Mouse (Mus musculus) heart, embryonic 16.5 days (tissue): Measurements from ENCODE around the gene Zc3h4. TPM values are rescaled to one million over a fixed set of nuclear protein-coding genes. Genes with fewer than 3 reads are reported as not detected.

Experiments
- ATAC-seq: fragments of 200-750 bp; cut with Nextera tagmentation; replicated peaks from 2 replicates; pipeline ENCODE4 v1.8.0; 2017; ENCODE audit warnings: moderate number of reproducible peaks; ENCODE audit not compliant: insufficient read depth, low FRiP score; ENCODE audit errors: extremely low read depth
- H3K27ac ChIP-seq: fragments of 300-500 bp; sonication (generic); 2 replicates; pipeline ENCODE4 v1.5.1; 2014; ENCODE audit warnings: mild to moderate bottlenecking, low read length, control low read depth, moderate library complexity
- H3K27me3 ChIP-seq: fragments of 300-500 bp; sonication (generic); 2 replicates; pipeline ENCODE4 v1.6.1; 2014; ENCODE audit warnings: low read length, mixed read lengths; ENCODE audit not compliant: control insufficient read depth, insufficient read depth
- H3K36me3 ChIP-seq: fragments of 300-500 bp; sonication (generic); 2 replicates; pipeline ENCODE4 v1.6.1; 2014; ENCODE audit not compliant: control insufficient read depth, insufficient read depth
- H3K4me1 ChIP-seq: fragments of 300-500 bp; sonication (generic); 2 replicates; pipeline ENCODE4 v1.6.1; 2014; ENCODE audit warnings: low read length, mixed read lengths; ENCODE audit not compliant: control insufficient read depth, insufficient read depth
- H3K4me2 ChIP-seq: fragments of 300-500 bp; sonication (generic); 2 replicates; pipeline ENCODE4 v1.6.1; 2014; ENCODE audit warnings: low read depth, mild to moderate bottlenecking, control low read depth, low read length
- H3K4me3 ChIP-seq: fragments of 300-500 bp; sonication (generic); 2 replicates; pipeline ENCODE4 v1.5.1; 2014; ENCODE audit warnings: mild to moderate bottlenecking, control low read depth, low read length
- H3K9ac ChIP-seq: fragments of 300-500 bp; sonication (generic); 2 replicates; pipeline ENCODE4 v1.6.1; 2014; ENCODE audit warnings: low read length, control low read depth
- H3K9me3 ChIP-seq: fragments of 300-500 bp; sonication (generic); replicated peaks from 2 replicates; pipeline ENCODE4 v1.6.1; 2016; ENCODE audit warnings: low read length; ENCODE audit not compliant: control insufficient read depth
- WGBS: fragments of 180-500 bp; shearing (Covaris S2); extraction: QIAGEN DNeasy Blood & Tissue Kit; methylation state at CpG from one replicate; pipeline ENCODE4 v1.1.7; 2014; 5-methylcytosine and 5-hydroxymethylcytosine counted together
- polyA plus RNA-seq: library from polyadenylated mRNA; unstranded; fragments of >200 nt; fragmentation: Nextera tagmentation; extraction: Ambion mirVana; gene quantifications from 2 replicates; pipeline ENCODE4 v1.2.1, GENCODE M21; 2015

The Zc3h4 gene
- 8.5 and 9.0 TPM in 2 replicates for polyA plus RNA-seq

DNA sequence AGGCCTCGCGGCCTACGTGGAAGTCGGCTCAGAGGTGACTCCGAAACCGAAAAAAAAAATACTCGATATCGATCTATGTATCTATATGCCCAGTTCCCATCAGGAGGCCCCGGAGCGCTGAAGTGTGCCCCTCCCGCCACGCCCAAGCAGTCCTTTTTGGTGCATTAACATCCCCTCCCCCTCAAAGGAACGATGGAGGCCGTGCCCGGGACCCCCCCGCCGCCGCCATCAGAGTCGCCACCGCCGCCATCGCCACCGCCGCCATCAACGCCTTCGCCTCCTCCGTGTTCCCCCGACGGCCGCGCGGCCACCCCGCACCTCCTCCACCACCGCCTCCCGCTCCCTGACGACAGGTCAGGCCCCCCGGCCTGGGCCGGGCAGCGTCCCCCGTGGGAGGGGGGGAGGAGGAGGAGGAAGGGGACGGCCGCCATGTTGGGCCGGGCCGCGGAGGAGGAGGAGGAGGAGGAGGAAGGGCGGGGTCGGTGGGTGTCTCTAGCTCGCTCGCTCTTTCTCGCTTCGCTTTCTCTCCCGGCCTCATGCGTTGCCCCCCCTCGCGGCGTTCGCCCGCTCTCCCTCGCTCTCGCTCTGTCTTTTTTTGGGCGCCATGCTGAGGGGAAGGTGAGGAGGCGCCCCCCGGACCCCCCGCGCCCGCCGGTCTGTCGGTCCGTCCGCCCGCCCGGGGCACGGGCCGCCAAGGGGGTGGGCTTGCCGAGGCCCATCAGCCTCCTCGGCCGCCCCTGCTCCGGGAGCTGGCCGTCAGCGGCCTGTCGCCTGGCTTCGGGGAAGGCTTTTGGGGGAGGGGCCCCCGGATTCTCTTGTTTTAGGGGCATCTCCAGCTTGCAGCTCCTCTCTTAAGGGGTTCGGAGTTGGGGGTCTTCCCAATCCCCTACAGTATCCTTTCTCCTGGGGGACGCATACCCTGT lies at the start of gene Zc3h4:
TSS of gene Zc3h4 (plus strand) at position 222 of the 923 bp plus-strand sequence.
- peaks cover 31% of the 10 kb centered on the region for H3K4me1 ChIP-seq
- no peaks in the 10 kb centered on the region for H3K36me3 ChIP-seq
- H3K9ac ChIP-seq, result peak within 1 kb of the TSS; percentile 100
- no peaks in the 10 kb centered on the region for H3K9me3 ChIP-seq
- peak within 1 kb of the TSS; percentile 93 for H3K4me3 ChIP-seq
- peak; percentile 42 for ATAC-seq
- peak within 1 kb of the TSS; percentile 81 for H3K4me2 ChIP-seq
- WGBS, result 1% methylated on average over 65 of the region's 85 CpGs
- peak within 1 kb of the TSS; percentile 100 for H3K27ac ChIP-seq
- H3K27me3 ChIP-seq, result no peaks in the 10 kb centered on the region

DNA sequence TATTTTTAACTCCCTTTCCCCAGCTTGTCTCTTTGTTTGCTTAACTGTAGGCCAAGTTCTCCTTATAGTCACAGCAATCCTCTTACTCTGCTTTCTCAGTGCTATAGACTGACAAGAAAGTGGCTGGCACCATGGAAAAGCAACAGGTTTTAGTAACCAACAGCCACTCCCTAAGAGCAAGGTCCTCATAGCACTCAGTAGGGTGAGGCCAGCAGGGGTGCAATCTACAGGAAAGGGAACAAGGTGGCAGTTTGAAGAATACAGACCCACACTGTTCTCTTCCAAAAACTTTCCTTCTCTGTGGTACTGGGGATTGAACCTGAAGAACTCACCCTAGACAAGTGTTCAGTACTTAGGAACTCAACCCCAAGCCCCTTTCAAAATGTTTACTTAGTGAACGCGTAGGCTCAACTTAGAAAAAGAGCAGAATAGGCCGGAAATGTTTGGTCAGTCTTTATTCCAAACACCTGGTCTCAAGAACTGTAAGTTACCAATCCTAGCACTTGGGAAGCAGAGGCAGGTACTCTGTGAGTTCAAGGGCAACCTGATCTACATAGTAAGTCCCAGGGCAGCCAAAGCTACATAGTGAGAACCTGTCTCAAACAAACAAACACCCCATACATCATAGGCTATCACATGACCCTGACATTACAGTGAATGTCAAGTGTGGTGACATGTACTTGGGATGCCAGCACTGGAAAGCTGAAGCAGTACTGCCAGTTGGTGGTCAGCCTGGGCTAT lies 44.7 kb upstream of the Zc3h4 start:
- H3K9ac ChIP-seq, result no peak overlapping the region
- peaks cover 37% of the 10 kb centered on the region for H3K36me3 ChIP-seq
- H3K27ac ChIP-seq, result no peak overlapping the region
- WGBS, result 89% methylated on average over 3 of the region's 3 CpGs
- H3K4me1 ChIP-seq, result no peaks in the 10 kb centered on the region
- no peak for ATAC-seq
- H3K4me2 ChIP-seq, result no peak overlapping the region
- no peaks in the 10 kb centered on the region for H3K27me3 ChIP-seq
- H3K4me3 ChIP-seq, result no peak overlapping the region
- 0 out of 2 replicates have a peak, but pooled peaks cover 2% of the 10 kb centered on the region for H3K9me3 ChIP-seq

DNA sequence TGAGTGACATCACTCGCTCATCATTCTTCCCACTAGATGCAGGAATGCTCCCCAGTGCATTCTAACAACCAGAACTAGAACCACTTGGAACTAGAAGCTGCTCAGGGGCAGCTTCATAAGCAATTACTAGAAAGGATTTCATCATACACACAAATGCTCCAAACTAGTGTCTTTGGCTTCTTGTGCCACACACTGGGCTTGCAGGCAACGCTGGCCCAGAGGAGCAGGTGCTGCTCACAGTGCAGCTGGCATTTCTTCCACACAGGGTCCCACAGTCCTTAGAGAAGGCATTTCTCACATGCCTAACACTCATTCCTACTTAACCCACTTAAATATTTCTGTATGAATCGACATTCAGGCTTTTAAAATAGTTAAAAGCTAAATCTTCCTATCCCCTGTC lies 43.1 kb upstream of the Zc3h4 start:
- H3K4me3 ChIP-seq, result no peak overlapping the region
- H3K27me3 ChIP-seq, result no peaks in the 10 kb centered on the region
- WGBS, result 77% methylated on average over 3 of the region's 3 CpGs
- no peak overlapping the region for H3K4me2 ChIP-seq
- H3K9me3 ChIP-seq, result 0 out of 2 replicates have a peak, but pooled peaks cover 2% of the 10 kb centered on the region
- H3K9ac ChIP-seq, result no peak overlapping the region
- no peaks in the 10 kb centered on the region for H3K4me1 ChIP-seq
- peaks cover 35% of the 10 kb centered on the region for H3K36me3 ChIP-seq
- no peak for ATAC-seq
- no peak overlapping the region for H3K27ac ChIP-seq

DNA sequence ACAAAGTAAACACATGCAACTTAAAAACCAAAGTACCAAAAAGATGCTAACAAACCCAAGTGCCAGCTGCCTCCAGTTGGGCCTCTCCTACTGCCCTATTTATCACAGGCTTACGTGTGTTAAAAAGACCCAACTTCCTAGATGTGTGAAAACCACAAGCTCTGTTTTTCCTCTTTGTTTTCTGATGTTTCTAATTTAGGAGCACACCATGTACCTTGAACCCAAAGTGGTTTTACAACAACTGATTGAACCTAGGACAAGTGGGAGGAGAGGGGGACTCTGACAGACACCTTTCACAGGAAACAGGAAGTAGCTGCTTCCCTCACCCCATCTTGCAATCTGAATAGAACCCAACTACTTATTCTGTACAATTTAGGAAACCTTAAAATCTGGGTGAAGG lies 36.4 kb upstream of the Zc3h4 start:
- peak; percentile 14; the same call in 1 of the 2 replicates for ATAC-seq
- no peak overlapping the region for H3K9ac ChIP-seq
- H3K4me3 ChIP-seq, result no peak overlapping the region
- peaks cover 13% of the 10 kb centered on the region; the same call in 1 of the 2 replicates for H3K4me1 ChIP-seq
- no peaks in the 10 kb centered on the region for H3K9me3 ChIP-seq
- 59% methylated on average over 1 of the region's 1 CpGs for WGBS
- H3K27me3 ChIP-seq, result no peaks in the 10 kb centered on the region
- no peak overlapping the region for H3K4me2 ChIP-seq
- peak overlapping the region; percentile 15; the same call in 1 of the 2 replicates for H3K27ac ChIP-seq
- peaks cover 17% of the 10 kb centered on the region for H3K36me3 ChIP-seq

DNA sequence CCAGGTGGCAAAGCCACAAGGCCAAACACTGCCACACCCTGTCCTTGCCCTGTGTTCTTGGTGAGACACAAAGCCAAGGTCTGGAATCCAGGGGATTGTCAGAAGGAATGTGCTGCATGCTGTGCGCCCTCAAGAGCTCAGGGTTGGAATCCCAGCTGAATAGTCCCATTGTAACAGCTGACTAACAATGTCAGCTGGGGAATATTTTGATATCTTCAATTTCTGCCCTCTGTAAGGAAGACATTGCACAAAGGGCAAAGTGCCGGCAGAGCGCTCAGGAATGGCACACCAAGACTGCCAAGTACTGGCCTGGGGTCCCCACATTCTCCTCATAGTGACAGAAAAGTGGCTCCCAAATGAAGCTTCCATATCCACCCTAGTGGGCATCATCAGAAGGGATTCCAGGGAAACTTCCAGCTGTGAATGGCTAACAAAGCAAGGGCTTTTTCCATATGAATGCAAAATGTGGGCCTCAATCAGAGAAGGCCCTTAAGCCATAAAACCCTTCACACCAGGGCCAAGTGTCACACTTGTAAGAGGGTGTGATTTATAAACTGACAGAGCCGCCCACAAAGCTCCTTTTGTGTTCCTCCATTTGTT lies 35.7 kb upstream of the Zc3h4 start:
- peaks cover 13% of the 10 kb centered on the region; the same call in 1 of the 2 replicates for H3K4me1 ChIP-seq
- H3K4me3 ChIP-seq, result no peak overlapping the region
- H3K27ac ChIP-seq, result peak overlapping the region; percentile 15
- ATAC-seq, result peak; percentile 55; the same call in 1 of the 2 replicates
- H3K27me3 ChIP-seq, result no peaks in the 10 kb centered on the region
- H3K4me2 ChIP-seq, result no peak overlapping the region
- H3K36me3 ChIP-seq, result peaks cover 24% of the 10 kb centered on the region
- no peak overlapping the region for H3K9ac ChIP-seq
- WGBS, result 52% methylated on average over 4 of the region's 4 CpGs
- H3K9me3 ChIP-seq, result no peaks in the 10 kb centered on the region

DNA sequence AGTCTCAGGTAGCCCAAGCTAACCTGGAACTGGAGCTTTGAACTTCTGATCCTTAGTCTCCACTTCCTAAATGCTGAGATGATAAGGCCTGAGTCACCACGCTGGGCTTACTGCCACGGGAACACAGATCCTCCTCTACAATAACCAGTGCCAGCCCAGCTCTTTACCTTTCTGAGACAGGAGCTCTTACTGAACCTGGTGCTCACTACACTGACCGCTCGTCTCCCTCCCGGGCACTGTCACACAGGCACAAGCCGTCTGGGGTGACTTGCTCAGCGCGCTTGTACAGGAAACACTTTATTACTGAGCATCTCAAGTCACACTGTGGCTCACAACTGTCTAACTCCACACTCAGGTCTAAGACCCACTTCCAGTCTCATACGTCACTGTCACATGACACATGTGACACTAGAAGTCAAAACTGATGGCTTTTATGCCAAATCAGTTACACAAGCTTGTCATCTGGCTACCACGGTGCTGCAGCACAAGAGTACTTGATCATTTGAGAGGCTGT lies 34.5 kb upstream of the Zc3h4 start:
- Histone ChIP-seq H3K9ac (no peak overlapping the region), H3K4me3 (no peak overlapping the region), H3K36me3 (peaks cover 24% of the 10 kb centered on the region), H3K27ac (no peak overlapping the region), H3K9me3 (no peaks in the 10 kb centered on the region), H3K4me2 (no peak overlapping the region), H3K4me1 (peaks cover 13% of the 10 kb centered on the region; the same call in 1 of the 2 replicates), H3K27me3 (no peaks in the 10 kb centered on the region)
- ATAC-seq, result no peak
- 66% methylated on average over 10 of the region's 10 CpGs for WGBS

DNA sequence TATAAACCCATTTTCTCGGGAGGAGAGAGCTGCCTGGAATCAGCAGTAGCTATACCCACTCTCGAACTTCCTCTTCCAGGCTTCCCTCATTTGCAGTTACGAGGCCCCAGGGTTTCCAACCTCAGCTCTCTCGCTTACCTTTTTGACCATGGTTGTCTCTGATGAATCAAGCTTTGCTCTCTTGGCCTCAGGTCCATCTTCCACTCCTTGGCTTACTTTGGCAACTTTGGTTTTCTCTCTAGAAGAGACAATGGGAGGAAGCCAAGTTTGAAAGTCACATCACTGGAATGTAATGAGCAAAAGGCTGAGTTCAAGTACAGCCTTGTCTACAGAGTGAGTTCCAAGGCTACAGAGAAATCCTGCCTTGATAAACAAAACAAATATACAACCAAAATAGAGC lies 34.0 kb upstream of the Zc3h4 start:
- no peak overlapping the region for H3K4me3 ChIP-seq
- no peak overlapping the region for H3K9ac ChIP-seq
- peaks cover 24% of the 10 kb centered on the region for H3K36me3 ChIP-seq
- peaks cover 13% of the 10 kb centered on the region; the same call in 1 of the 2 replicates for H3K4me1 ChIP-seq
- no peak for ATAC-seq
- no peak overlapping the region for H3K4me2 ChIP-seq
- 76% methylated on average over 4 of the region's 4 CpGs for WGBS
- H3K27me3 ChIP-seq, result no peaks in the 10 kb centered on the region
- no peak overlapping the region for H3K27ac ChIP-seq
- no peaks in the 10 kb centered on the region for H3K9me3 ChIP-seq

DNA sequence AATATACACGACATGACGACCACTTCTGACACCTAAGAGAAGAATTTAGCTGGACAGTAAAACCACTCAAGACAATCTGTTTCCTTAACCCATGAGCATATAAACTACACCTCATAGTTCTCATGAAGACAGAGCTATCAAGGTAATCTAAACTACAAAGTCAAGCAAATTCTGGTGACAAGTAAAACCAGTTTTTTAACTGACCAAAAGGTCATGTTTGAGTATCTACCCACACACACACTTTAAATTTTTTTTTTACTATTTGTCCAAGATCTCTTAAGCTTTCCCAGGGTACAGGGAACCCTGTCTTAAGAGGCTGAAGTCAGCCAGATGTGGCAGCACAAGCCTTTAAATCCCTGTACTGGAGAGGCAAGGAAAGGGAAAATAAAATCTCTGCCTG lies 31.9 kb upstream of the Zc3h4 start:
- WGBS, result 86% methylated on average over 2 of the region's 2 CpGs
- H3K27ac ChIP-seq, result no peak overlapping the region
- no peak overlapping the region for H3K9ac ChIP-seq
- H3K4me3 ChIP-seq, result no peak overlapping the region
- ATAC-seq, result no peak
- no peaks in the 10 kb centered on the region for H3K9me3 ChIP-seq
- H3K27me3 ChIP-seq, result no peaks in the 10 kb centered on the region
- peaks cover 13% of the 10 kb centered on the region; the same call in 1 of the 2 replicates for H3K4me1 ChIP-seq
- peaks cover 28% of the 10 kb centered on the region for H3K36me3 ChIP-seq
- H3K4me2 ChIP-seq, result no peak overlapping the region
